In the genomic region with DNA sequence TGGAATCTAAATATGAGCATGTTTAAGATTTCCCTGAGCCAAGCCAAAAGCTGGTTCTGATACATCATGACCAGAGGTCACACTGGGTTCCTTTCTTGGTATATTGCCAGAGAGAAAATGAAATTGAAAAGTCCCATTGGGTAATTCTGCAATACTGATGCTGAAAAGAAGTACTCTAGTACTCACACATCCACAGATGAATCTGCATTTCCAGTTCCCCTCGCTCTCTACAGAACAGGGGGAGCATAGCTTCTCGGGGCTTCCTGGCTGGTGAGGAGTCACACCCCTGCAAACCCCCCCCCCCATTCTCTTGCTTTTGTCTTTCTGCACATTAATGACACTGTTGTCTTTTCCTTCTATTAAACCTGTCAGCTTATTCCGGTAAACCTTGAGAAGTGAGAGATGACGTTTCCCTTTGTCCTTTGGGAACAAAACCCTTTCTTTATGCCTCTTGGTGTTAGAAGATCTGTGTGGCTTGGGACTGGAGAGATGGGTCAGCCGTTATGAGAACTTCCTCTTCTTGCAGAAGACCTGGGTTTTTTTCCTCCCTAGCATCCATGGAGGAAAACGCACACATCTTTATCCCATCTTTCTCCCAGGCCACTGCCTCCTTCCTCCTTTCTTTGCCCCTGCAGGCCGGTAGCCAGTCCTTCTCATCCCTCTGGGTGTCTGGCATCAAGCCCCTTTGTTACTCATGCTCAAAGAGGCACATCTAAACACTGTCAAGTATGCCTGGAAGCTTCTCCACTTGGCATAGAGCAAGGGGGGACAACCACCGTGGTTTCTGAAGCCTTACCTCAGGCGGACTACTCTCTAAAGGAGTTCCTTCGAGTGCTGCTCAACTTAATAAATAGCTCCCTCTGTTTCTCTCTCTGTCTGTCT, we compare ENCODE assay signal across 23 mouse cellular contexts. TPM values are rescaled to one million over a fixed set of nuclear protein-coding genes. Genes with fewer than 3 reads are reported as not detected.
A peak's percentile ranks its signal among the peaks of the same experiment; 100 is the strongest.
DNase-seq lines count a peak whose midpoint lies in the region; ATAC-seq lines count a peak whose summit lies in the region.
"Had no signal": no experiment of that assay in that cellular context is flagged by ENCODE, and none has a peak within 500 bp of the region (broad histone marks: within the 10 kb centered on the region; RNA-seq: fewer than 3 reads in every experiment).

No protein-coding gene starts in this region.

- no peaks in the 10 kb centered on the region for H3K36me3 ChIP-seq in forebrain, embryonic 11.5 days (ENCODE audit: control insufficient read depth, insufficient read depth, low read length)
- H3K36me3 ChIP-seq in forebrain, embryonic 16.5 days (ENCODE audit: control insufficient read depth, insufficient read depth): no peaks in the 10 kb centered on the region
- no peaks in the 10 kb centered on the region for H3K36me3 ChIP-seq in midbrain, embryonic 15.5 days (replicated peaks)
- H3K36me3 ChIP-seq: embryonic facial prominence, embryonic 13.5 days; heart, embryonic 15.5 days; hindbrain, embryonic 13.5 days had no signal

- H3K9ac ChIP-seq in forebrain, embryonic 11.5 days (ENCODE audit: low read length): no peak overlapping the region
- no peak overlapping the region for H3K9ac ChIP-seq in forebrain, embryonic 16.5 days (replicated peaks; ENCODE audit: low read depth, low read length)
- no peak overlapping the region for H3K9ac ChIP-seq in midbrain, embryonic 15.5 days
- H3K9ac ChIP-seq: embryonic facial prominence, embryonic 13.5 days; forebrain, embryonic 13.5 days; heart, embryonic 15.5 days; hindbrain, embryonic 13.5 days had no signal

- no peak overlapping the region for H3K4me2 ChIP-seq in forebrain, embryonic 11.5 days (ENCODE audit: low read depth, low read length, severe bottlenecking)
- no peak overlapping the region for H3K4me2 ChIP-seq in forebrain, embryonic 16.5 days (ENCODE audit: low read length)
- no peak overlapping the region for H3K4me2 ChIP-seq in midbrain, embryonic 15.5 days
- H3K4me2 ChIP-seq: embryonic facial prominence, embryonic 13.5 days; forebrain, embryonic 13.5 days; heart, embryonic 11.5 days; heart, embryonic 15.5 days; hindbrain, embryonic 13.5 days had no signal

- no peaks in the 10 kb centered on the region for H3K27me3 ChIP-seq in forebrain, embryonic 11.5 days (ENCODE audit: control insufficient read depth, insufficient read depth, low read length)
- H3K27me3 ChIP-seq in forebrain, embryonic 16.5 days (replicated peaks; ENCODE audit: control insufficient read depth, insufficient read depth, low read length): no peaks in the 10 kb centered on the region
- H3K27me3 ChIP-seq in midbrain, embryonic 15.5 days (replicated peaks): no peaks in the 10 kb centered on the region
- H3K27me3 ChIP-seq: CH12.LX; embryonic facial prominence, embryonic 13.5 days; forebrain, embryonic 13.5 days; heart, embryonic 15.5 days; hindbrain, embryonic 13.5 days had no signal

- peak; percentile 23 for DNase-seq in forebrain, embryonic 11.5 days (ENCODE audit: low spot score)
- DNase-seq in testis, postnatal 10 days (ENCODE audit: low spot score): peak; percentile 15
- DNase-seq in testis, postnatal 14 days (ENCODE audit: low spot score): no peak
- no peak for DNase-seq in kidney, postnatal 25 days
- DNase-seq: adrenal gland, adult 8-10 months; adrenal gland, postnatal 36 days; cerebellum, adult 8-10 months; cerebellum, postnatal 25 days; gastrocnemius, postnatal 36 days; heart, adult 18-20 months; heart, postnatal 14 days had no signal

- H3K9me3 ChIP-seq in forebrain, embryonic 11.5 days (ENCODE audit: control insufficient read depth, low read length): no peaks in the 10 kb centered on the region
- no peaks in the 10 kb centered on the region for H3K9me3 ChIP-seq in forebrain, embryonic 16.5 days (ENCODE audit: control insufficient read depth, low read length)
- H3K9me3 ChIP-seq in midbrain, embryonic 15.5 days: no peaks in the 10 kb centered on the region
- H3K9me3 ChIP-seq: embryonic facial prominence, embryonic 13.5 days; forebrain, embryonic 13.5 days; heart, embryonic 15.5 days; hindbrain, embryonic 13.5 days had no signal

- H3K4me3 ChIP-seq in forebrain, embryonic 11.5 days (ENCODE audit: low read depth, low read length): no peak overlapping the region
- H3K4me3 ChIP-seq in forebrain, embryonic 16.5 days (replicated peaks; ENCODE audit: low read length): no peak overlapping the region
- no peak overlapping the region for H3K4me3 ChIP-seq in midbrain, embryonic 15.5 days
- H3K4me3 ChIP-seq: embryonic facial prominence, embryonic 13.5 days; forebrain, embryonic 13.5 days; heart, embryonic 15.5 days; hindbrain, embryonic 13.5 days had no signal

- ATAC-seq in forebrain, embryonic 11.5 days (replicated peaks; ENCODE audit: low FRiP score): no peak
- no peak for ATAC-seq in forebrain, embryonic 16.5 days
- ATAC-seq in megakaryocyte, adult 5-6 weeks (ENCODE audit: poor library complexity, severe bottlenecking): peak; percentile 66
- no peak for ATAC-seq in midbrain, embryonic 15.5 days (replicated peaks)
- ATAC-seq: forebrain, embryonic 13.5 days; hindbrain, postnatal 0 days had no signal

- no peak overlapping the region for H3K27ac ChIP-seq in forebrain, embryonic 11.5 days (ENCODE audit: low read depth, low read length)
- H3K27ac ChIP-seq in forebrain, embryonic 16.5 days (ENCODE audit: low read length): no peak overlapping the region
- H3K27ac ChIP-seq in midbrain, embryonic 15.5 days: no peak overlapping the region
- H3K27ac ChIP-seq: embryonic facial prominence, embryonic 13.5 days; forebrain, embryonic 13.5 days; heart, embryonic 15.5 days; hindbrain, embryonic 13.5 days; hindbrain, postnatal 0 days had no signal

- no peaks in the 10 kb centered on the region for H3K4me1 ChIP-seq in forebrain, embryonic 11.5 days (replicated peaks; ENCODE audit: control insufficient read depth, insufficient read depth, low read length)
- H3K4me1 ChIP-seq in forebrain, embryonic 16.5 days (replicated peaks; ENCODE audit: control insufficient read depth, insufficient read depth, low read length): no peaks in the 10 kb centered on the region
- H3K4me1 ChIP-seq in midbrain, embryonic 15.5 days: 0 out of 2 replicates have a peak, but pooled peaks cover 3% of the 10 kb centered on the region
- H3K4me1 ChIP-seq: embryonic facial prominence, embryonic 13.5 days; forebrain, embryonic 13.5 days had no signal

- WGBS in forebrain, embryonic 11.5 days: 82% methylated on average over 10 of the region's 10 CpGs
- 59% methylated on average over 10 of the region's 10 CpGs for WGBS in forebrain, embryonic 16.5 days
- WGBS in midbrain, embryonic 15.5 days: 60% methylated on average over 10 of the region's 10 CpGs

RNA-seq across cellular contexts. Expression of a gene that starts 55.1 kb away (rescaled TPM):
- polyA plus RNA-seq in forebrain, embryonic 11.5 days (2014; fragmentation: Nextera tagmentation; extraction: Ambion mirVana): 0.31 and 0.36 TPM in 2 replicates
- polyA plus RNA-seq in forebrain, embryonic 16.5 days (2015; fragmentation: Nextera tagmentation; extraction: Ambion mirVana): not detected in 2 replicates
- total RNA-seq in megakaryocyte, adult 5-6 weeks (2015): 0.09 and 0.11 TPM in 2 replicates
- total RNA-seq in megakaryocyte, adult 5-6 weeks (2017): 0.12 and 0.37 TPM in 2 replicates
- polyA plus RNA-seq in midbrain, embryonic 15.5 days (2015; fragmentation: Nextera tagmentation; extraction: Ambion mirVana): 0.06 TPM in 2 replicates
- total RNA-seq: adrenal gland, postnatal 36 days; CH12.LX; gastrocnemius, adult 8-10 months; gastrocnemius, postnatal 36 days; heart, adult 18-20 months; heart, postnatal 14 days; hematopoietic stem cell, adult 5-6 weeks; hindbrain, postnatal 0 days had no signal
- polyA plus RNA-seq: embryonic facial prominence, embryonic 13.5 days; heart, embryonic 11.5 days; heart, embryonic 15.5 days had no signal

RNA-seq across cellular contexts. Expression of a gene that starts 55.4 kb away (rescaled TPM):
- 26.5 and 28.6 TPM in 2 replicates for polyA plus RNA-seq in forebrain, embryonic 11.5 days (2014; fragmentation: Nextera tagmentation; extraction: Ambion mirVana)
- 11.7 and 14.5 TPM in 2 replicates for polyA plus RNA-seq in forebrain, embryonic 16.5 days (2015; fragmentation: Nextera tagmentation; extraction: Ambion mirVana)
- 1,031 and 1,064 TPM in 2 replicates for total RNA-seq in megakaryocyte, adult 5-6 weeks (2015)
- 669 and 719 TPM in 2 replicates for total RNA-seq in megakaryocyte, adult 5-6 weeks (2017)
- polyA plus RNA-seq in midbrain, embryonic 15.5 days (2015; fragmentation: Nextera tagmentation; extraction: Ambion mirVana): 12.0 and 12.9 TPM in 2 replicates

RNA-seq across cellular contexts. Expression of a gene that starts 59.7 kb away (rescaled TPM):
- 0.32 TPM in 2 replicates for polyA plus RNA-seq in forebrain, embryonic 11.5 days (2014; fragmentation: Nextera tagmentation; extraction: Ambion mirVana)
- 0.13 and 0.21 TPM in 2 replicates for polyA plus RNA-seq in forebrain, embryonic 16.5 days (2015; fragmentation: Nextera tagmentation; extraction: Ambion mirVana)
- 13.8 and 14.0 TPM in 2 replicates for total RNA-seq in megakaryocyte, adult 5-6 weeks (2015)
- total RNA-seq in megakaryocyte, adult 5-6 weeks (2017): 15.7 and 17.5 TPM in 2 replicates
- 0.06 and 0.24 TPM in 2 replicates for polyA plus RNA-seq in midbrain, embryonic 15.5 days (2015; fragmentation: Nextera tagmentation; extraction: Ambion mirVana)

Comparison
In these comparisons a context has a peak if more than half of its experiments do, and no peak if none do; other contexts are left out.
1. DNase-seq: peak in forebrain, embryonic 11.5 days (single experiment) and testis, postnatal 10 days (single experiment); none in testis, postnatal 14 days (single experiment) and kidney, postnatal 25 days (0 of 2).